Mouse (Mus musculus): ENCODE data around the gene Pds5b. TPM values are rescaled to one million over a fixed set of nuclear protein-coding genes. Genes with fewer than 3 reads are reported as not detected.
"Not testable (repeated sequence)": the region's sequence is repeated elsewhere in the genome, so short reads cannot be mapped to it uniquely, and the experiment has no call there.

Pds5b gene
- total RNA-seq, 2 experiments from 2014 or later = 16.7 to 18.4 TPM

DNA sequence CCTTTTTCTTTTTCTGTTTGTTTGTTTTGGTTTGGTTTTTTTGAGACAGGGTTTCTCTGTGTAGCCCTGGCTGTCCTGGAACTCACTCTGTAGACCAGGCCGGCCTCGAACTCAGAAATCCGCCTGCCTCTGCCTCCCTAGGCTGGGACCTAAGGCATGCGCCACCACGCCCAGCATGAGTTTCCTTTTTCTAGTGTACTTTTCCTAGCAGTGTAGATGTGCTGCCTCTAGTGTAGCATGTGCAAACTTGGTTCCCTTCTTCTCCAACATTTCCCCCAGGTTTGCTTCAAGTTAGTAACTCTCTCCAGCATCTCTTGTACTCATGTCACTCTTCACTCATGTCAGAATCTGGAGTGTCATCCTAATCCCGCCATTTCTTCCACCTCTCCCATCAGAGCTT is 9.3 kb downstream of the Pds5b start:
- DNase-seq; intact Hi-C loops (cut with DNase I): not testable (repeated sequence)

GRCm38 (mm10) chr5:150690685-150691084 is 17.1 kb downstream of the Pds5b start:
- DNase-seq = no peak
- intact Hi-C loops (cut with DNase I) = no loop called here

- DNase-seq = no peak
- intact Hi-C loops (cut with DNase I) = no loop called here
Measured at GRCm38 (mm10) chr5:150693277-150693676, 19.7 kb downstream of the Pds5b start.

DNA sequence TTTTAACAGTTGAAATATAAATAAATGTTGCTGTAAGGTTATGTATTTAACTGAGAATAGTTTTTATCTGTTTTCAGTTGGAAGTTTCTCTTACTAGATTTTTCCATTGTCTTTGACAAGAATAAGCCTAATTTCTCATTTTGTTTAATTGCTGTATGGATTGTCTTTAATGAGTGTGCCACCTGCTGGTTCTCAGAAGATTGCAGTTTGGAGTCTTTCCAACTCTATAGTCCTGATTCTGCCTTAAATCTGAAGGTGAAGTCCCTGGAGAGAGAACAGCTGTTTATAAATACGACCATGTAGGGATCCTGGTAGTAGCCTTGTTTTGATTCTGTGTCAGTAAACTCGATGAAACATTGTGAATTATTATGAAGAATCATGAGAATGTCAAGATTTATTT is 29.2 kb downstream of the Pds5b start:
- intact Hi-C loops (cut with DNase I) = no loop called here
- DNase-seq = no peak

GRCm38 (mm10) chr5:150706651-150707050 is 33.1 kb downstream of the Pds5b start:
- DNase-seq; intact Hi-C loops (cut with DNase I): not testable (repeated sequence)

GRCm38 (mm10) chr5:150707181-150707580 is 33.6 kb downstream of the Pds5b start:
- intact Hi-C loops (cut with DNase I); DNase-seq: not testable (repeated sequence)

GRCm38 (mm10) chr5:150711503-150711902 is 38.0 kb downstream of the Pds5b start:
- intact Hi-C loops (cut with DNase I) = loop anchor here (5.0 kb wide), 1 partner anchor 34 kb away; no protein-coding TSS in a partner anchor
- no peak for DNase-seq

DNA sequence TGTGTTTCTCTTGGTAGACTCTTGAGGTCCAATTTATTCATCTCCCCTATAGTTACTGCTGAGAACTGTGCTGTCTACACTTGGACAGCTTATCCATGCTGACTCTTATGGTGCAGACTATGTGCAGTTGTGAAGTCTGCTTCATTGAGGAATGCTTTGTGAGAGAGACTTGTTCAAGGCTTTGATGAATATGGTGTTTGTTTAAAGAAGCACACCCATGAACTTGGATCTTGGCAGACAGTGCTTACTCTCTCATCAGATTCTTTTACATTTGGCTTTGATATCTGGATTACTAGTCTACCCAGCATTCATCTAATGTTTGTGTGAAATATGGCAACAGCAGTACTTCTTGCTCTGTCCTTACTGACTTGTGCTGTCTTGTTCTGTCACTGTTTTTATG is 39.9 kb downstream of the Pds5b start:
- intact Hi-C loops (cut with DNase I) = loop anchor here (5.0 kb wide), 1 partner anchor 36 kb away; no protein-coding TSS in a partner anchor
- no peak for DNase-seq

- no peak for DNase-seq
Measured at GRCm38 (mm10) chr5:150717775-150718174, 44.2 kb downstream of the Pds5b start.

GRCm38 (mm10) chr5:150724641-150725040 is 51.1 kb downstream of the Pds5b start:
- intact Hi-C loops (cut with DNase I) = no loop called here
- no peak for DNase-seq

More at GRCm38 (mm10) chr5:150717775-150718174, 44.2 kb downstream of the Pds5b start:
- intact Hi-C loops (cut with DNase I) = no loop called here

GRCm38 (mm10) chr5:150737028-150737427 is 63.5 kb downstream of the Pds5b start:
- intact Hi-C loops (cut with DNase I); DNase-seq: not testable (repeated sequence)

GRCm38 (mm10) chr5:150739311-150739710 is 65.8 kb downstream of the Pds5b start:
- no peak for DNase-seq
- intact Hi-C loops (cut with DNase I) = no loop called here

GRCm38 (mm10) chr5:150740597-150740996 is 67.1 kb downstream of the Pds5b start:
- intact Hi-C loops (cut with DNase I) = no loop called here
- no peak for DNase-seq

DNA sequence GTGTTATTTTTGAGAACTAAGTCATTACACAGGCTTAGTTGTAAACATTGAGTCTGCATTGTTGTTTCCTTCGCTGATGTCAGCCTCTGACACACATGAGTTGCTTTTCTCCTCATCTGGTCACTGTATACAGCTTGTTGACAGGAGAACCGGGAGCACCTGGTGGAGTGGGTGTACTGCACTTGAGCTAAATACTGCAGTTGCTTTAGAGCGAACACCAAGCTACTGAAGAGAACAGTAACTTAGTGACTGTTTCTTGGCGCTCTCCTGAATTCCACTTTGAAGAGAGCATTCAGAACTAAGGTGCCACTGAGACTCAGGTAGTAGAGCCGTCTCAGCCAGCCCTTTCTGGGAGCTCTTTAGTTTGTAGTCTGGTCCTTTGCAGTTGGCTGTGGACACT is 83.1 kb downstream of the Pds5b start:
- intact Hi-C loops (cut with DNase I) = no loop called here
- DNase-seq = no peak

- intact Hi-C loops (cut with DNase I) = no loop called here
- DNase-seq = no peak
Measured at GRCm38 (mm10) chr5:150772403-150772802, 98.9 kb downstream of the Pds5b start.

- no peak for DNase-seq
- intact Hi-C loops (cut with DNase I) = no loop called here
Measured at GRCm38 (mm10) chr5:150773083-150773482, 99.5 kb downstream of the Pds5b start.

DNA sequence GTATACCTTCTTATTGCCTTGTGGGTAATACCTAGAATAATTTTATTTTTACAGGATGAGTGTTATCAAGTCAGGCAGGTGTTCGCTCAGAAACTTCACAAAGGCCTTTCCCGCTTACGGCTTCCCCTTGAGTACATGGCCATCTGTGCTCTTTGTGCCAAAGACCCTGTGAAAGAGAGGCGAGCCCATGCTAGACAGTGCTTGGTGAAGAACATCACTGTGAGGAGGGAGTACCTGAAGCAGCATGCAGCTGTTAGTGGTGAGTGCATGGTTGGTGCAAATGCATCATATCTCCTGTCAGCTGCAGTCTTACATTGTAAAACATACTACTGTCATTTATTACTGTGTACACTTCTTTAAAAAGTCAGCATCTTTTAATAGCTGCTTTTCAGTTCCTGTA is 114.7 kb downstream of the Pds5b start:
- no peak for DNase-seq
- intact Hi-C loops (cut with DNase I) = no loop called here

DNA sequence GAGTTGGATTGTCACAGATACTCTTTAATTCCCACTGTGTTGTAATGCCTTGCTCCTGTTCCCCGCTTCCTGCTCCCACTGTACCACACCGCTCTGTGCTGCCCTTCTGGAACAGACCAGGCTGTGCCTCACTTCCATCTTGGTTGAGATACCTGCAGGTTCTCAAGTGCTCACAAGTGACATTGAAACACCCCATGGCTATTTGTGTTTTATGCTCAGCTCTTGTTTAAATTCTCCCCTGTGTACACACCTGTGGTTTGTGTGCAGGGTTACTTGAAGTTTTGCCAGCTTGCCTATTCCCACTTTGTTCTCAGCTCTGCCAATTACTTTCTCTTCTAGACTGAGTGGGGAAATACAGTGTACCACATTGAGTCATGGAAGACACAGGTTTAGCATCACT is 115.5 kb downstream of the Pds5b start:
- intact Hi-C loops (cut with DNase I) = no loop called here

DNA sequence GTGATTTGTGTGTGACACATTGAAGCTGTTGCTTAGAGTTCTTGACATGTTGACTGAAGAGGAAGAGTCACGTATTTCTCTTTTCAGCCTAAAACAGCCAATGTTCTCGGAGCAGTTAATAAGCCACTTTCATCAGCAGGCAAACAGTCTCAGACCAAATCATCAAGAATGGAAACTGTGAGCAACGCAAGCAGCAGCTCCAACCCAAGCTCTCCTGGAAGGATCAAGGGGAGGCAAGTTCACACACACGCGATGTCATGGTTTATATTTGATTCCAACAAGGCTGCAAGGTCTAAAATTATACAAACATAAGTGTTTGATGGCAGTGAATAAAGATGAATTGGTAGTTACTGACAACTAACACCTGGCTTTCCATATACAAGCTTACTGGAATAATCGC is 120.6 kb downstream of the Pds5b start:
- intact Hi-C loops (cut with DNase I) = no loop called here
- no peak for DNase-seq

More for the DNA sequence above, 115.5 kb downstream of the Pds5b start:
- DNase-seq = no peak

GRCm38 (mm10) chr5:150800056-150800455 is 126.5 kb downstream of the Pds5b start:
- intact Hi-C loops (cut with DNase I) = no loop called here
- no peak for DNase-seq

DNA sequence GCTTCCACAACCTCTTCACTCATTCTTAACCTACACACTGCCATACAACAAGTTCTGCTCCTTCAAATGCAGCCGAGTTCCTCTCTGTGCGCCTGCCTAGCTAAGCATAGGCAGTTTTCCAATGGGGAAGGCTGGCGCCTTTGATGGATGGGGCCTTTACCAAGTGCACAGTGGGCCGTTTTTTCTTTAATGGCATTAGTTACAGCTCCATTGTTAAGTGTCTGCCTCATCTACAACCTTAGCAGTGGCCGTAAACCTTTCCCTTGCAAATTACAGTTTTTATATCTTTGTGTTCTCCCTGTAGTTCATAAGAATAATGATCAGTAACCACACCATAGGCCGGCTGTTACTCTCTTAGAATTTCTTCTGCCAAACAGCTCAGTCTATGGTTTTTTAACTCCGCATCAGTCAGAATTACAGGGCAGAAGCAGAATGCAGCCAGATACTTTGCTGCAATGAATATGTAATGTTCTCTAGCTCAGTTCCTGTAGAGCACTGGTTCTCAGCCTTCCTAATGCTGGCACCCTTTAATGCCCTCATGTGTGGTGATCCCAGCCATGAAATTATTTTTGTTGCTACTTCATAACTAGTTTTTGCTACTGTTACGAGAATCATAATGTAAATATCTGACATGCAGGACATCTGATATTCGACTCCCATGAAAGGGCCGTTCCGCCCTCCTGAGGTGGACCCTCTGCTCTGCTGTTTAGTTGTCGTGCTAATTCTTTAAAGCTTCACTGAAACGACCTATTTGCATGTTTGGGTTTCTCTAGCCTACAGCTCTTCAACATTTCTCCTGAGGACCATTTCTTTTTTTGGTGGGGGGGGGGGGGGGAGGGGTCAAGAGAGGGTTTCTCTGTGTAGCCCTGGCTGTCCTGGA is 140.8 kb downstream of the Pds5b start:
- intact Hi-C loops (cut with DNase I) = no loop called here
- DNase-seq = no peak

GRCm38 (mm10) chr5:150815400-150815799 is 141.9 kb downstream of the Pds5b start:
- no peak for DNase-seq
- intact Hi-C loops (cut with DNase I) = no loop called here
